Mouse (Mus musculus) spleen, adult 18-20 months (tissue): ENCODE measurements around the gene Cdca8.

Experiments
- DNase-seq, 2 experiments: peaks; one replicate each; pipeline ENCODE4 v3.0.0; 2022; ENCODE audit warnings: mixed read lengths in 2 of 2

Cdca8 gene

DNA sequence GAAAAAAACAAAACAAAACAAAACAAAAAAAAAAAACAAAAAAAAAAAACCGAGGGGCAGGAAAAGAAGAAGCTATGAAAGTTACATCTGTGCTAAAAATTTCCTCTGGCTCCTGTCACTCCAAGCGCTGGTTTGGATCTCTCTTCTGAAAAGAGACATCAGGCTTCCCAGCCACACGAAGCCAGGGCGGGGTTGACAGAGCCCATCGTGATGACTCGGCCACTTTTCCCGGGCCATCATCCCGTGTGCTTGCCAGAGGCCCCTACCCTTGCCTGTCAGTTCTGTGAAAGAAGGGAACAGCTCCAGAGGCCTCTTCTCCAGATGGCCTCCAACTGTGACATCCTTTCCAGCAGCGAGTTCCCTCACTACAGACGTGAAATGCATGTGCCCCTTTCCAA lies 11.9 kb upstream of the Cdca8 start:
- no peak for DNase-seq

DNA sequence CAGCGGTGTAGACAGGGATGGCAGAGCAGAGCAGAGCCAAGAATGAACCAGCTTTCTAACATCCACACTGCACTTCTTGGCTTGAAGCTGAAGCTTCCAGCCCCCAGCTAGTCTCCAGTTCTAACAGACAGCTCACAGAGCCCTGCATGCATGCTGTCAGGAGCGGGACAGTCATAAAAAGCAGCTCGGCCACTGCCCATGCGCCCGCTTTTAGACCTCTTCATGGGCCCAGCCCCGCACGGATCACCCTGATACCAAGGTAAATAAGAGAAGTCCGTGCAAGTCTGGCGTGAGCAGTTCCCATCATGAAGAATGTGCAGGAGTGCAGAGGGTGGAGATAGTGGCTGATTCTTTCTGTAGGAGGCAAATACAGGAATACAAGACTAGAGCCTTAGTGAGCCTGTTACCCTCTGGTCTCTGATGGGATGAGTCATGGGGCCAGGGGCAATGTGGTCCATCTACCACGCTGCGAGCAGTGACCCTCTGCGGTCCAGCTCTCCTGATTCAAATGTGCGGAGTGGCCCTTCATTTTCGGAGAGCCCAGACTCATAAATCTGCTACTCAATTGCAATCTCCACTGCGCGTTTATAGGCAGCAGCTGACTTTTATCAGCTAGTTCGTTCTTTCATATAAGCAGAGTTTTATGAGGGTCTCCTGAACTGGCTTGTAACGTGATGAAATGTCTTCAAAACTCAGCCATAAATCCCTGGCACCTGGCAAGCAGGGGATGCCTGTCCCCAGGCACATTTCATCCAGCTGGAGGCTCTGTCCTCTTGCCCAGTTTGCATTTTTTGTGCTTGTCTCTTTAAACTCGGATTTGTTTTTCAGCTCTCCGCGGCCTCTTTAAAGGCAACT lies 11.3 kb upstream of the Cdca8 start:
- no peak for DNase-seq

DNA sequence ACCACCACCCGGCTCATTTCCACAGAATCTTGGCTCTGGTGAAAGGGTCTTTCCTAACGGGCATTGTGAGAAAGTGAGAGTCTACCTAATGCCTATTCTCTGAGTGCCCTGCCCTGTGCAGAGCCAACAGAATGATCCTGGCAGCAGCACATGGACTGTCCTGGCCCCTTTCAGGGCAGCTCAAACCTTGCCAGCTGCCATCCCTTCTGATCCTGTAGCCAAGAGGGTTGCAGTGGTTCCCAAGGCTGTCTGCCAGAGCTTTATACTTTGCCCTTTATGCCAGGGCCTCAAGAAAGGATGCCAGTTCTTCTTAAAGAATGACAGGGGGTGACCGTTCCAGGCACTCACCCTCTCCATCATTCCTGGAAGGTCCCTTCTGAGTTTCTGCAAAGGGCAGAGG lies 10.4 kb upstream of the Cdca8 start:
- no peak for DNase-seq

DNA sequence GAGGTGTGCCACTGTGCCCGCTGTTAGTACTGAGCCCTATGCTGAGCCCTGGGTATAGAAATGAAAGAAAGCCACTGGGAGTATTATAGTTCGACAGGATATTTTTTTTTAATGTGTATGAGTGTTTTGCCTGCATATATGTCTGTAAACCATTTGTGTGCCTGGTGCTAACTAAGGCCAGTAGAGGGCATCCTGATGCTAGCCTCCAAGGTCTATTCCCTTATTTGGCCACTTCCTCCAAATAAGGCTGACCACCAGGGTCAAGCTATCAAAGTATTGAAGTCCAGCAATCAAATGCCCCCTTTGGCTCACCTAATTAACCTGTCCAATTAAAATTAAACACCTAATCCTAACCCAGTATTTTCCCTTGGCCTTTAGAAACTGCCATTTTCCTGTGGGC lies 5.8 kb upstream of the Cdca8 start:
- DNase-seq, result no peak

DNA sequence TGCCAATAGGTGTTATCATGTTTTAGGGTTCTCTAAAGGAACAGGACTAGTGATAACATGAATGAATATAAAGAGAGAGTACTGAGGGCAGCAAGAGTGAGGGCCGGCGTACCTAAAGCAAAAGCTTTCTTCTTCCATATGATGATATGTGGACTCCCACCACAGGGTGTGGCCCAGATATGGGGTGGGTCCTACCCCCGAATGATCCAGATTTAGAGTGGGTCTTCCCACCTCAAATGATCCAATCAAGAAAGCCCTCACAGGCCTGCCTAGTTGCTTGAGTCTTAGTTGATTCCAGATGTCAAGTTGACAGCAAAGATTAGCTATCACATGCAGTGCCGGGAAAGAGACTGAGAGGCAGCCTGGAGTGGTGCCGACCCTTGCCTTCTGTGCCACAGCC lies 4.7 kb upstream of the Cdca8 start:
- no peak for DNase-seq

DNA sequence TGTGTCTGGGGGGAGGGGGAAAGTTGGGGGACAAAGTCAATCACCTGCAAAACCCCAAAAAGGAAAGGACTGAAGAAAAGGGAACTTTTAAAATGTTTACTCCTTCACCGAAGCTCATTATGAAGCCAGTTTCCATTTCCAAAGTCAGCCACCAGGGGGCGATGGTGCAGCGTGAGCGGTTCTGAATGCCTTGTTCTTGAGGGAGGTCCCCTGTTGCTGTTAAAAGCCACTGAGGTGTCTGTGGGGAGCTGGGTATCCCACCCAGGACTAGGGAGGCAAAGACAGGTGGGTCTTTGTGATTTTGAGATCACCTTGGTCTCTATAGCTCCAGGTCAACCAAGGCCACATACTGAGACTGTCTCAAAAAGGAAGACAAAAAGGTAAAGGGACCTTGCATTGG lies 3.9 kb upstream of the Cdca8 start:
- DNase-seq, result peak; percentile 52 to 79

DNA sequence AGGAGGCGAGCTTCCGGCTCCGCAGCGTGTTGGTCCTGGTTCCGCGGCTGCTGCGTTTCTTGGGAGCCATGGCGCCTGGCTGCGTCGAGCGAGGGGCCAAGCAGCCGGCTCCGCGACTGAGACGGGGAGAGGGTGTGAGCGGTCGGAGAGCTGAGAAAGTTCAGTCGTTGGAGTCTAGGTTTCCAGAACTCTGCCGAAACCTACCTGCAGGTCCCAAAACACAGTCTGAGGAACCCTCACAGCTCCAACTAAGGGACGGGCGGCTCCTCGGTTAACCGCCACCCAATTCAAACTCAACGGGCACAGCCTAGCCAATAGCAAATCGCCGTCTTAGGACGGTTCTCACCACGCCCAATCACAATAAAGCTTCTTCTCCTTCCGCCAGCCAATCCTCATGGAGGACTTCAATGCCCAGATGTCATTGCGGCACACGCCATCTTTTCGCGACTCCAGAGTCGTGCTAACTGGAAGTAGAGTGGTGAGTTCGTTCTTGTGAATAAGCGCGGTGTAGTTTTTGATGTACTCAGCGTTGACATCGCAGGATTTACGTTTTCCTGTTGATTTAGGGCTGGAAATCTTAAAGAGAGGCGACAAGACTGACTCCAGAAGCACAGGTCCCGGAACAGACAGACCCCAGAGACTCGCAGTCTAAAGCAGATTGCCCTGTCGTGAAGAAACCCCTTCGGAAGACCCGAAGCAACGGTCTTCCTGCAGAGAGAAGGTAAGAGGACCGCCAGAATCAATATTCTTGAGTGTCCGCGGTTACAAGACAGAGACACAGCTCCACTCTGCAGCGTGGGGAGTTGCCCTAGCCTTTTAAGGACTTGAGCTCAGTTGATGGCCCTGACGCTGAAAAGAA lies 2.3 kb downstream of the Cdca8 start, which contains the start of gene 9930104L06Rik:
Gene 9930104L06Rik (plus strand): TSS at position 436 of the 859 bp plus-strand sequence.
- DNase-seq, result peak; percentile 85 to 88

DNA sequence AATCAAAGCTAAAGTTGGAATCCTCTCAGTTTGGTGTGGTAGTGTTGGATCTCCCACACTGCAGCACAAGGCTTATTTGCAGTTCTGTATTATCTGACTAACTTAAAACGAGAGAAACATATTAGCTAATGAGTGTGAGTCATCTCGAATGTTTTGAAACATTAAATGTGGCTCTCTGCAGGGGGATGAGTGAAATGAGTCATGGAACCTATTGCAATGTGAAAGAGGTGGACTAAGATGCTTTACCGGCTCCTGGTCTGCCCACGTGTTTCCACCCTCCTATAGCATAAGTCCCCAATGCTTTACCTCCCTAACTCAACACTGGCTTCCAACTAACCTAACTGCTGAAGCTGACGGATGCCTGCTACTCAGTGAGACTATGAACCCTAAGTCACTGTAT lies 11.0 kb downstream of the Cdca8 start:
- DNase-seq, result no peak

DNA sequence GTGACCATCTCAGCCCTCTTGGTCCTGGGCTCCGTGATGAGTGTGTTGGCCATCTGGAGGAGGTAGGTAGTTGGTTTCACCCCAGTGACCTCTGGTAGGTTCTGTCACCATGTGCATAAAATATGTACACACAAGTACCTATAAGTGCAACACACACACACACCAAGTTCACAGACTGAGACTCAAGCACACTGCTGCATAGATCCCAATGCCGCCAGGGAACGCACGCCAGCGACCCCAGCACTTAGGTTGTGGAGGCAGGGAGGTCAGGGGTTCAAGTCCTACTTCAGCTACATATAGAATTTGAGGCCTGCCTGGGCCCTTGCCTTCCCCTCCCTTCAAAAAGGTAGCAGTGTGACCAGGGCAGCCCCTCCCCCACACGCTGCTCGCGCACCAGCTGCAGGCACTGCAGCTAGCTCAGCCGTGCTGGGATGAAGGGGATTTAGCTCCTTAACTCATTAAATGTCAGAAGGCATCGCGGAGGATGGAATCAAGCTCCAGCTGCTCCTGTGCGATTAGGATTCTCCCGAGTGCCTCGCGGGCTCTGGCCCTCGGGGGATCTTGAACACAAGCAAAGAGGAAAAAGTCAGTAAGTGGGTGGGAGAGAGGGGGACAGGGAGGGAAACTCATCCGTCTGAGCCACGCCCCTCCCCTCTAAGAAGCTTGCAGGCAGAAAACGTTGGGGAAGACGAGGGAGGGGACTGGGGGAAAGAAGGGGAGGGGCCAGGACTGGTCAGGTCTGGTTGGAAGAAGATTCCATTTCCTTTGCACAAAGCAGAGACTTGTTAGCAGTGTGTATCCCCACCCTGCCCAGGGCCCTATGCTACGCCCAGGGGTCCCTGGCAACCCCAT lies 32.9 kb downstream of the Cdca8 start:
- DNase-seq, result no peak

DNA sequence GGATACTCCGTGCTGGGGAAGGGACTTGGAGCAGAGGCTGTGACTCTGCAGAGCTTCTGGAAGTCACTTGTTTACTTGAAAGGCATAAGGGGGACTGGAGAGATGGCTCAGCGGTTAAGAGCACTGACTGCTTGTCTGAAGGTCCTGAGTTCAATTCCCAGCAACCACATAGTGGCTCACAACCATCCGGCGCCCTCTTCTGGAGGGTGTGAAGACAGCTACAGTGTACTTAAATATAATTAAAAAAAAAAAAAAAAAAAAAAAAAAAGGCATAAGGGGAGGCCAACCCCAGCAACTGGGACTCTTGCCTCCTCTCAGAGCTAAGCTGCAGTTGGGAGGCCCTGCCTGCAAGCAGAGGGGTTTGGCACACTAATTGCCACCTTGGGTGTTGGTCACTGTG lies 33.7 kb downstream of the Cdca8 start:
- no peak for DNase-seq

DNA sequence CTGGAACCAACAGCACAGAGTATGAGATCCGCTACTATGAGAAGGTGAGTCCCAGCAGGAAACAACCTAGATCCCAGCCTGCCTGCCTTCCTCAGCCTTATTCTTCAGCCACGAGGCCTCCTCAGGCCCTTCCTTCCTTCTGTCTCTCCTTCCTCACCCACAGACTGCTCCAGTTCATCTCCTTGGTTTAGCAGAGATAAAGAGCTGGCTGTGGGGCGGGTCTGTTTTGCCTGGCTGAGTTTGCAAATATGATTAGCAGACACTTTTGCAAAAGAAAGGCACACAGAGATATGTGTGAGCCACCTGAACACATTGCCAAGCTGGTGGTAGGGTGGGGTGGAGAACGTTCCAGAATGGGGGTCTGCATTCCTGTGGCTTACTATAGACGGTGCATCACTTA lies 39.2 kb downstream of the Cdca8 start:
- DNase-seq, result no peak

DNA sequence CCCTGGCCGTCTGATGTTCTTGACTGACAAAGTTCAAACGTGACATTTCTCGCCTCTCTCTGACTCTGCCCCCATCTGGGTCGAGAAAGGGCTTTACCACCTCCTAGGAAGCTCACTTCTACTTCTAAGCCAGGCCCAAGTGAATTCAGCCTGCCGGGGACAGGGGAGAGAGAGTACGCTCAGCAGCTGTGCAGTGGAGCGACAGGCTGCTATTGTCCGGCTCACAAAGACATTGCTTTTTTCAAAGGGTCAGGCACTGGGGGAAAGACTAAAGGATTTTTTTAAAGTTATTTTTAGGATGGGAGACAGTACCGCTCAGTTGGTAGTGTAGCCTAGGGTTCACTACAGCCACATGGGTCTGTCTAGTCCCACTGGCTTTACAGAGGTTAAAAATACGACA lies 40.7 kb downstream of the Cdca8 start:
- DNase-seq, result no peak

DNA sequence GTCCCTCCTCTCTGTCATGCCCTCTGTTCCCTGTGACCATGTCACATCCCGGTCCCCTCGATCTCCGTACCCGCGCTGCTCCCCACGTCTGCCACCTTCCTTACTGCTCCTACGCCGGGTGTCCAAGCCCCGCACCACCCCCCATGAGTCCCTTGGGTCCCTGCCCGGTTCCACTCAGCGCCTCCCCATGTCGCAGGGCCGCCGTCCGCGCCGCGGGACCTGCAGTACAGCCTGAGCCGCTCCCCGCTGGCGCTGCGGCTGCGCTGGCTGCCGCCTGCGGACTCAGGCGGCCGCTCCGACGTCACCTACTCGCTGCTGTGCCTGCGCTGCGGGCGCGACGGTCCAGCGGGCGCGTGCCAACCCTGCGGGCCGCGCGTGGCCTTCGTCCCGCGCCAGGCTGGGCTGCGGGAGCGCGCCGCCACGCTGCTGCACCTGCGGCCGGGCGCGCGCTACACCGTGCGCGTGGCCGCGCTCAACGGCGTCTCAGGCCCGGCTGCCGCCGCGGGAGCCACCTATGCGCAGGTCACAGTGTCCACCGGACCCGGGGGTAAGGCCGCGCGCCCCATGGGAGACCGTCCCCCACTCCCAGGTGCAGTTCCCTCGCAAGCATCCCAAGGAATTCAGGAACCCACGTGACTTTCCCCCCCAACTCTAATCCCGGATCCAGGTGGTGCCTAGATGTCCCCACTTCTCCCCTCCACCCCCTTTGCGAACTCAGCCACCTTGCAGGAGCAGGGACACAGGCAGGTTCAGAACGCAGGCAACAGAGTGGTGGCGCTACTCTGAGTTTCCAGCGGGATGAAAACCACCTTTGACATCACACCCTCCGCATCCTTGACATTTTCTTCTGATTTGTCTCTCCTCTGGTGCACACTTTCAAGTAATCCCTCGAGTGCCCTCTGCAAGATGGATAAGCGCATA lies 44.3 kb downstream of the Cdca8 start:
- no peak for DNase-seq

DNA sequence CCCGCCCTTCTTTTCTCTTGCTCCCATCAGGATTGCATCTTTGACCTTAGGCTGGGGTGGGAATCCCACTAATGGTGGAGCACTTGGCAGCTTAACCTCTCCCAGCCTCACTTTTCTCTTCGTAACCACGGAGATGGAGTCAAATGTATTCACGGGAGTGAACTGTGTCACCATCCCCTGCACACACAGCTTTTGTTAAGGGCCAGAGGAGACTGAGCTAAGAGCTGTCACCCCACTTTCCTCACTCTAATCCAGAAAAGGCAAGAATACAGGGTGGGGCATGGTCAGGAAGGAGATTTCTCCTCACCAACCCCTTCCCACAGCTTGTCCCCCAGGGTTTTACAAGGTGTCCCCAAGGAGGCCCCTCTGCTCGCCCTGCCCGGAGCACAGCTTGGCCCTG lies 45.3 kb downstream of the Cdca8 start:
- no peak for DNase-seq

DNA sequence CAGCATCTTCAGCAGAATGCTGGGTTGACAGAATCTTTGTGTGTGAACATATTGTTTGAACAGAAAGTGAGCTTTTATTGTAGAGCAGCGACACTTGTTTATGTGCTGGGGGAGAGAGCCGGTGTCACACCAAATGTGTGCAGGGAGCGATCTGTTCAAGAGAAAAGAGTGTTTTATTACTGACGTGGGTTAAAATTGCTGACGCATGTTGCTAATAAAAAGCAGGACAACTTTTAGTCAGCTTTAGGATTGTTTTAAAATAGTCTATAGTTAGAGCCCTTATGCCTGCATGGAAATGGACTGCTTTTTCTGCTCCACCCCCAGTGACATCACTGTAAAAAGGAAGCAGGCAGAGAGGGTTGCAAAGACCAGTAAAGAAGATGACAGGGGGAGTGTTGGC lies 48.3 kb downstream of the Cdca8 start:
- DNase-seq, result no peak

DNA sequence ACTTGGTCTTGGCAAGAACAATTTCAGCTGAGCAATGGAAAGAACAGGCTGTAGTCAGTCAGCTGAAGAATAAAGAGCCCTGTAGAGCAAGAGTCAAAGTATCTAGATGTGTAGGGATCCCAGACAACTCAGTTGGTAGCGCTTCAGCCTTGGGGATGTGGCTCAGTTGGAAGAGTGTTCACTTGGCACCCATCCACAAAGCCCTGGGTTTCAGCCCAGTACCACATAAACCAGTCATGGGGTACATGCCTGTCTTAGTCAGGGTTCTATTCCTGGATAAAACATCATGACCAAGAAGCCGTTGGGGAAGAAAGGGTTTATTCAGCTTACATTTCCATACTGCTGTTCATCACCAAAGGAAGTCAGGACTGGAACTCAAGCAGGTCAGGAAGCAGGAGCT lies 49.2 kb downstream of the Cdca8 start:
- no peak for DNase-seq

DNA sequence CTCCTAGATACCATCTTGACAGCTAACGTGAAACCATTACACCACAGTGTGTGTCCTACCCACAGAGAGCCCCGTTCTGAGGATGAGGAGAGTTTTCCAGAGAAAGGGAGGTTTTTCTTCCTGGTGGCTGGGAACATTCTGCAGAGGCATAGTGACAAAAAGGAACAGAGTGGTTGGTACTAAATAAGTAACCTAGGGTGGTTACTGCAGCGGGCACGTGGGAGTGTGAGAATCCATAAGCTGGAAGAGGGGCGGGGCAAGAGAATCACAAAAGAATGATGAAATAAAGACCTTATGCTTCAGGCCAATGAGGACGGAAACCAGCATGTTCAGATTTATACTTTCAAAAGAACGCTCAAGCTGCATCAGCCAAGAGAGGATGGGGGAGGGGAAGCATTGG lies 50.4 kb downstream of the Cdca8 start:
- DNase-seq, result no peak

DNA sequence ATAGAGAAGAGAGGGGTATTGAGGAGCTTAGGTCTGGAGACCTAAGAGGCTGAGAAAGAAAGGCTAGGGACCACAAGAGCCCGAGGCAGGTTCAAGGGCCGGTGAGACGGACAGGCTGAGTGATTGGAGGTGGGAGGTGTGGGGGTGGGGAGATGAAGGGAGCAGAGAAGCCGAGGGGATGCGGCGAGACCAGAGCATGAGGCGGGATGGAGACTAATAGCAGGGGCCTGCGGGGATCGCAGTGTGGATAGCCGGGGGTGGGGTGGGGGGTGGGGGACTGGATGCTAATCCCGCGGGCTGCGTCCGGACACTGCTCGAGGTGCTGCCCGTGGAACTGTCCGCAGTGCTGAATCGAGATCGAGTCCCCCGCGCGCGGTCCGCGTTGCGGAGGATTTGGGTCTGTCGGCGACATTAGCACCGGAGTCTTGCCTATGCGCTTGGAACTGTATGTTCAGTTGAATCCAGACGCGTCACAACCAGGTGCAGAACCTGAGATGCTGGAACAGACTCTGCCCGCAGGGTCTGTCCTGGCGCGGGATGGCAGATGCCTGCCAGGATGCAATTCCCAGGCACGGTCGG lies 56.9 kb downstream of the Cdca8 start:
- DNase-seq, result no peak

DNA sequence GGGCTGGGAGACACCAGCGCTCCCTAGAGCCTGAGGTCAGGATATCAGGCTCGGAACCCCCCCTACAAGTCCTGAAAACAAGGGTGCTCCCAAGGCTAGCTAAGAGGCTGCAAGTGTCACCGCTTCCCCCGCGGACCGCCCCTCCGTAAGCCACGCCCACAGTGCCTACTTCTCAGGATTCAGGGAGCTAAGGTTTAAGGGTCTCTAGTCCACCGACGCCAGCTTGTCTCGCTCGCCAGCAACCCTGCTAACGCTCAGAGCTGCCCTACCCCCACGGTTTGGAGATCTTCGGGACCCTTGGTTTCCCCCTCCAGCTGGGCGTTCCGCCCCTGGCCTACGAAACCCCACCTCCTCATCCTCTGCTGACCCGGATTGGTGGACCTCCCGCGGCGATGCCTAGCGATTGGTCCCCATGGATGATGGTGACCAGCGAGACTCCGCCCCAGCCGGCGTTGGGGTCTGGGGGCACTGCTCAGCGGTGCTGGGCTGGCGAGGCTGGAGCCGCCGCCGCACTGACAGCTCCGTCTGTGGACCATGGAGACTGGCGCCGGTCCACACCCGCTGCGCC lies 57.7 kb downstream of the Cdca8 start:
- no peak for DNase-seq

DNA sequence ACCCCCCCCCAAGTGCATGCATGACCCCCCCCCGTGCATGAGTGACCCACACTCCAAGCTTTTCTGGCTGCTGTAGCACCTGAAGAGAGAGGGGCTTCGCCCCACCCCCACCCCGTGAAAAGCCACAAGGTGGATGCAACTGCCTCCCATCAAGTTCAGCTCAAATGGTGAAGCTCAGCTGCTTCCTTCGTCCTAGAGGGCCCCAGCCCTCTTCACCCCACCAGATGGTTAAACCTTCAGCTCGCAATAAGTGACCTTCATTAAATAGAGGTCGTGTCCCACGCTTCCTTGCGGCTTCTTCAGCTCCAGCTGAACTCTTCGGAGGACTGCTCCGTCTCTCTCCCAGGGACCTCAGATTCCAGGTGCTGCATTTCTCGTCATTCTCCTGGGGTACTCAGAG lies 58.5 kb downstream of the Cdca8 start, which contains the start of gene Epha10:
Gene Epha10 (plus strand): TSS at position 301 of the 400 bp plus-strand sequence.
- DNase-seq, result no peak

DNA sequence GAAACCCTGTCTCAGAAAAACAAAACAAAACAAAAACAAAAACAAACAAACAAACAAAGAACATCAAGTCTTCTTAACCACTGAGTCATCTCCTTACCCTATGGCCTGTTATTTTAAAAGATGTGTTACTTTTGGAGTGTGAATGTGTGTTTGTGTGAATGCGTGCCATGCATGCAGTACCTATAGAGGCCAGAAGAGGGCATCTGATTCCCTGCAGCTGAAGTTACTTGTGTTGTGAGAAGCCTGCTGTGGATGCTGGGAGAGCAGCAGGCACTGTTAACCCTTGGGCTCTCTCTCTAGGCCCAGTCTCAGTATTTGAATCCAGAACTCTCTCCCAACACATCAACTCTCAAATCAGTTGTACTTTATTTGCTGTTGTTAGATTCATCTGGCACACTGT lies 66.4 kb downstream of the Cdca8 start:
- DNase-seq, result no peak
